Mouse (Mus musculus) splenic B cell, adult 2 months (primary cell): ENCODE data around the gene Trim6.
"Not testable (repeated sequence)": the region's sequence is repeated elsewhere in the genome, so short reads cannot be mapped to it uniquely, and the experiment has no call there.

Experiments used
- DNase-seq: peaks from one replicate; pipeline ENCODE4 v3.0.0-alpha.2; 2011; ENCODE audit warnings: low read depth, low spot score
- H3K27me3 ChIP-seq: 2 replicates; pipeline ENCODE4 v1.6.1; 2012; ENCODE audit warnings: mild to moderate bottlenecking, low read length, moderate library complexity, mixed read lengths; ENCODE audit not compliant: control insufficient read depth, poor library complexity, insufficient read depth, severe bottlenecking
- H3K36me3 ChIP-seq: 2 replicates; pipeline ENCODE4 v1.6.1; 2012; ENCODE audit warnings: mild to moderate bottlenecking, low read length, moderate library complexity, mixed read lengths; ENCODE audit not compliant: control insufficient read depth, poor library complexity, insufficient read depth, severe bottlenecking

Gene Trim6

DNA sequence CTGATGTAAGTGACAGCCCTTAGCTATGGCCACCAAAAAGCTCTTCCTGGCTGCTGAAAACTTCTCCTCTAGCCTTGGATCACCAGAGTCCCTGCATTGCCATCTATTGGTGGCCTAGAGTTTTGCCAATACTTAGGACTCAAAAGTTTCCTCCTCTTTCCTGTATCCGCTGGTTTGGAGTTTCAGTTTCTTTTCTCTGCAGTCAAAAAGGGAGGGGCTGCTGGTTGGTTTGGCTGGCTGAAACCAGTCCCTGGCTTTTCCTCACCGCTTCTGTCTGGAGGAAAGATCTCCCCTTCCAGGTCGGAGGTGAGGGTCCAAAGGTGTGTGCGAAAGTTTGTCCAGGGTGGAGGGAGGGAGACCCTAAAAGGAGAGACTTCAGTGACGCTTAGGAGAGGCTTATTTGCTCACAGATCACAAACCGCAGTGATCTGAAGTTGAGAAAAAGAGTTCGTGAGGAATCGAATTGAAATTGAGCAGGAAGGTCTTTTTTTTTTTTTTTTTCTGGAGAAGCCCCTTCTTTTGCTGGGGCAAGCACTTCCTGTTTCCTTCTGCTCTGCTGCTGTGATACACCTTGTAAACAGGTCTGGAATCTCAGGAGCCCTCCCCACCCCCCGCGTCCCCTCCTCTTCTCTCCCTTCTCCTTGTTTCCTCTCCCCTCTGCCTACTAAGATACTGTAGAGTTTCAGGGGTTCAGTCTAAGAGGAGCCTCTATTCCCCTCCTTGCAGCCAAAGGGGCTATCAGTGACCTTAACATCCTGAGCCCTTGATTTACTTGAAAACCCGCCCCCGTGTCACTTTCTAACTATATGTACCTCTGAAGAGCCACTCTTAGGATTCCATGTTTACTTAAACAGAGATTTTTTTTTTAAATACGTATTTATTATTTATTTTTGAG lies 25.9 kb downstream of the Trim6 start, which contains the start of gene Trim34a:
Gene Trim34a, plus strand, starts transcription at position 171 of the 895 bp plus-strand sequence.
- Histone ChIP-seq H3K36me3 (no peaks in the 10 kb centered on the region; the same call in 1 of the 2 replicates), H3K27me3 (no peaks in the 10 kb centered on the region)
- peak; percentile 83 for DNase-seq

GRCm38 (mm10) chr7:104260380-104260779 lies 41.8 kb downstream of the Trim6 start:
- H3K36me3 ChIP-seq, DNase-seq, H3K27me3 ChIP-seq: not testable (repeated sequence)

DNA sequence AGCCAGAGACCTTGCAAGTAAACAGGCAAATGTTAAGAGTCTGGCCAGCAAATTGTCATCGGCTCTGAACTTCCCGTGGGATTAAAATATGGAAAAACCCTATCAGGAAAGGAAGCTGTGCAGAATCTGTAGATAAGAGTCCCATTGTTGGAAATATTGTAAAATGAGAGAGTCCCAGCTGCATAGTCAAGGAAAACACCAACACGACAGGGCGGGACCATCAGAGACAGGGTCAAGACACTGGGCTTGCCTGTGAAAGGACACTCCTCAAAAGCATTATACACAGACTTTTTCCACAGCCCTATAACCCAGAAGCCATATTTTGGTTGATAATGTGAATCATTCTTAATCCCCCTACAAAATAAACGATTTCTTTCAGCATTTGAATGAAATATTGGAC lies 46.7 kb downstream of the Trim6 start:
- H3K36me3 ChIP-seq, DNase-seq, H3K27me3 ChIP-seq: not testable (repeated sequence)

DNA sequence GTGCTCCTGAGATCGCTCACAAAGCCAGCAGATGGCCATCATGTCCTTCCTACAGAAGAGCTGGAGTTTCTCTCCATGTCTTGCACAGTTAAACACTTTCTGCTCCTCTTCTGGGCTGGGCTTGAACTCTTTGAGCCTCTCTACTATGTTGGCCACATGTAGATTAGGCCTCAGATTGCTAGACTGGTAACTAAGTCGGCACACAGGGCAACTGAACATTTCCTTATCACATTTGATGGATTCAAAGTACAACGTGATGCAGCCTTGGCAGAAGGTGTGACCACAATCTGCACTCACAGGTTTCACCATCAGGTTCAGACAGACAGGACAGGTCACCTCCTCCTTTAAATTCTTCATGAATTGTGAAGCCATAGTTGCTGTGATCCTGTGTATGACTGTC lies 60.8 kb downstream of the Trim6 start:
- not testable (repeated sequence) for DNase-seq, H3K36me3 ChIP-seq, H3K27me3 ChIP-seq
